Mouse (Mus musculus) 416B (cell line): ENCODE measurements around the gene Gm20696.

Source experiments
- DNase-seq: peaks from one replicate; pipeline ENCODE4 v3.0.0; 2011; ENCODE audit warnings: low read depth

Gm20696 gene

GRCm38 (mm10) chr6:99261737-99262130, 404.9 kb downstream of the Gm20696 start:
- DNase-seq, result no peak

GRCm38 (mm10) chr6:99260941-99261736, 405.5 kb downstream of the Gm20696 start:
- peak; percentile 65 for DNase-seq

- no peak for DNase-seq
Observed at GRCm38 (mm10) chr6:99258346-99258745, 408.3 kb downstream of the Gm20696 start.

GRCm38 (mm10) chr6:99257676-99258075, 408.9 kb downstream of the Gm20696 start:
- peak; percentile 51 for DNase-seq

- no peak for DNase-seq
Observed at GRCm38 (mm10) chr6:99253331-99253730, 413.3 kb downstream of the Gm20696 start.

- peak; percentile 74 for DNase-seq
Observed at GRCm38 (mm10) chr6:99252816-99253215, 413.8 kb downstream of the Gm20696 start.

GRCm38 (mm10) chr6:99251924-99252323, 414.7 kb downstream of the Gm20696 start:
- peak; percentile 70 for DNase-seq

- DNase-seq, result no peak
Observed at GRCm38 (mm10) chr6:99251222-99251621, 415.4 kb downstream of the Gm20696 start.

GRCm38 (mm10) chr6:99249496-99250030, 417.0 kb downstream of the Gm20696 start:
- DNase-seq, result no peak

GRCm38 (mm10) chr6:99248396-99248795, 418.2 kb downstream of the Gm20696 start:
- DNase-seq, result no peak

GRCm38 (mm10) chr6:99241625-99242395, 424.8 kb downstream of the Gm20696 start:
- peak; percentile 59 for DNase-seq

GRCm38 (mm10) chr6:99240764-99241163, 425.8 kb downstream of the Gm20696 start:
- DNase-seq, result no peak

GRCm38 (mm10) chr6:99235588-99235987, 431.0 kb downstream of the Gm20696 start:
- DNase-seq, result no peak

- DNase-seq, result no peak
Observed at GRCm38 (mm10) chr6:99233411-99233810, 433.2 kb downstream of the Gm20696 start.

GRCm38 (mm10) chr6:99228336-99228870, 438.2 kb downstream of the Gm20696 start:
- DNase-seq, result no peak

GRCm38 (mm10) chr6:99221147-99221546, 445.4 kb downstream of the Gm20696 start:
- no peak for DNase-seq

GRCm38 (mm10) chr6:99220472-99220871, 446.1 kb downstream of the Gm20696 start:
- DNase-seq, result no peak

GRCm38 (mm10) chr6:99217846-99218245, 448.8 kb downstream of the Gm20696 start:
- DNase-seq, result peak; percentile 45

- DNase-seq, result no peak
Observed at GRCm38 (mm10) chr6:99217155-99217554, 449.4 kb downstream of the Gm20696 start.

GRCm38 (mm10) chr6:99212461-99212860, 454.1 kb downstream of the Gm20696 start:
- peak; percentile 83 for DNase-seq

- DNase-seq, result peak; percentile 86
Observed at GRCm38 (mm10) chr6:99211663-99212333, 454.8 kb downstream of the Gm20696 start.

GRCm38 (mm10) chr6:99210161-99210560, 456.4 kb downstream of the Gm20696 start:
- no peak for DNase-seq
